Mouse (Mus musculus): ENCODE measurements around the gene Gm7271.

DNA sequence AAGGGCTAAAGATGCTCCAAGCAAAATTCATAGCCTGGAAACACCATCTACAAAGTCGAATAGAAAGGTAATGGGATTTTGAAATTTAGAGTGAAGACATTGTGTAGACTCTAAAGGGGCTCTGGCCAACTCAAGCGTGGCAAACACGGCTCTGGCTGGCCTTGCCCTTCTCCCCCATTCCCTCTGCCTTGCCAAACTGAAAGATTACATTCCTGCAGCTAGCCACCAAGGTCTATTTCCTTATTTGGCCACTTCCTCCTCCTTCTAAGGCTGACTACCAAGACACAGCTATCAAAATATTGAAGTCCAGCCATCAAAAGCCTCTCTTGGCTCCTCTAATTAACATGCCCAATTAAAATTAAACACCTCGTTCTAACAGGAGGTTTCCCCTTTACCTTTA, 41.2 kb downstream of the Gm7271 start:
- TF ChIP-seq GATA1 (IDR thresholded peaks at IDR 0.05; ENCODE audit: borderline replicate concordance, low read length) (no peak), FLI1 (IDR thresholded peaks at IDR 0.05; ENCODE audit: low read length) (no peak)
